Mouse (Mus musculus) stomach, embryonic 16.5 days (tissue): ENCODE results near the gene Bcl2l12. TPM values are rescaled to one million over a fixed set of nuclear protein-coding genes. Genes with fewer than 3 reads are reported as not detected.

ENCODE experiments used
- ATAC-seq: fragments of 200-750 bp; cut with Nextera tagmentation; 2 replicates; pipeline ENCODE4 v1.8.0; 2017; ENCODE audit warnings: moderate number of reproducible peaks, moderate TSS enrichment; ENCODE audit not compliant: insufficient read depth, low FRiP score
- H3K27ac ChIP-seq: fragments of 300-500 bp; sonication (generic); 2 replicates; pipeline ENCODE4 v1.5.1; 2014; ENCODE audit warnings: low read length
- H3K27me3 ChIP-seq: fragments of 300-500 bp; sonication (generic); 2 replicates; pipeline ENCODE4 v1.6.1; 2014; ENCODE audit warnings: low read length, control low read depth, mixed read lengths; ENCODE audit not compliant: control insufficient read depth, insufficient read depth
- H3K36me3 ChIP-seq: fragments of 300-500 bp; sonication (generic); 2 replicates; pipeline ENCODE4 v1.6.1; 2014; ENCODE audit warnings: low read length; ENCODE audit not compliant: control insufficient read depth, insufficient read depth
- H3K4me1 ChIP-seq: fragments of 300-500 bp; sonication (generic); 2 replicates; pipeline ENCODE4 v1.6.1; 2014; ENCODE audit warnings: low read length, control low read depth, mixed read lengths; ENCODE audit not compliant: control insufficient read depth, insufficient read depth
- H3K4me2 ChIP-seq: fragments of 300-500 bp; sonication (generic); 2 replicates; pipeline ENCODE4 v1.6.1; 2014; ENCODE audit warnings: low read depth, low read length, mixed read lengths
- H3K4me3 ChIP-seq: fragments of 300-500 bp; sonication (generic); replicated peaks from 2 replicates; pipeline ENCODE4 v1.5.1; 2014; ENCODE audit warnings: mild to moderate bottlenecking, low read length
- H3K9ac ChIP-seq: fragments of 300-500 bp; sonication (generic); 2 replicates; pipeline ENCODE4 v1.6.1; 2014; ENCODE audit warnings: low read length
- H3K9me3 ChIP-seq: fragments of 300-500 bp; sonication (generic); replicated peaks from 2 replicates; pipeline ENCODE4 v1.6.1; 2016; ENCODE audit warnings: low read length, control low read depth; ENCODE audit not compliant: control insufficient read depth
- WGBS: fragments of 180-500 bp; shearing (Covaris S2); extraction: QIAGEN DNeasy Blood & Tissue Kit; methylation state at CpG from one replicate; pipeline ENCODE4 v1.1.7; 2014; 5-methylcytosine and 5-hydroxymethylcytosine counted together
- polyA plus RNA-seq: library from polyadenylated mRNA; unstranded; fragments of >200 nt; fragmentation: Nextera tagmentation; extraction: Ambion mirVana; gene quantifications from 2 replicates; pipeline ENCODE4 v1.2.1, GENCODE M21; 2015

Gene Bcl2l12
- polyA plus RNA-seq, 1 experiment from 2014 or later: 45.8 TPM

DNA sequence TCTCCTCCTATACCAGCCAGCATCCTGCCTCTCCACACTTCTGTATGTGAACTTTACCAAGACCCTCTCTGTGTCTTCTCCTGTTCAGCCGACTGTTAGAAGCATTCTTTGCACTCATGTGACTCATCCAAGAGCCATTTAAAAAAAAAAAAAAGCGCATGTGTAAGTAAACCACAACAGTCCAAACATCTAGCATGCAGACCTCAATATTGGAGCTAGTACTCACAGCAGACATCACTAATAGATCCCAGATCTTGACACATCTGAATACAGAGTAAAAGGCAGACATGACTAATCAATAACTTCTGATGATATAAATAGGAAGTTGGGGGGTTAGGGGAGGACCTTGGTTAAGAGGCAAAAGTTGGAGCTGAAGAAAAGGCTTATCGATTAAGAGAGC, 37.1 kb upstream of the Bcl2l12 start:
- no peaks in the 10 kb centered on the region for H3K27me3 ChIP-seq
- peaks cover 62% of the 10 kb centered on the region for H3K36me3 ChIP-seq
- no peaks in the 10 kb centered on the region for H3K9me3 ChIP-seq
- no peak for ATAC-seq
- 81% methylated on average over 3 of the region's 3 CpGs for WGBS
- no peaks in the 10 kb centered on the region for H3K4me1 ChIP-seq
- no peak overlapping the region for H3K9ac ChIP-seq
- H3K4me3 ChIP-seq: no peak overlapping the region
- no peak overlapping the region for H3K27ac ChIP-seq
- H3K4me2 ChIP-seq: no peak overlapping the region

- H3K4me2 ChIP-seq: no peak overlapping the region
- no peaks in the 10 kb centered on the region for H3K4me1 ChIP-seq
- WGBS: 94% methylated on average over 19 of the region's 19 CpGs
- no peaks in the 10 kb centered on the region for H3K9me3 ChIP-seq
- no peaks in the 10 kb centered on the region for H3K27me3 ChIP-seq
- no peak overlapping the region for H3K4me3 ChIP-seq
- no peak for ATAC-seq
- H3K27ac ChIP-seq: no peak overlapping the region
- no peak overlapping the region for H3K9ac ChIP-seq
- peaks cover 53% of the 10 kb centered on the region for H3K36me3 ChIP-seq
These were observed 35.3 kb upstream of the Bcl2l12 start for GRCm38 (mm10) chr7:45033722-45034359.

DNA sequence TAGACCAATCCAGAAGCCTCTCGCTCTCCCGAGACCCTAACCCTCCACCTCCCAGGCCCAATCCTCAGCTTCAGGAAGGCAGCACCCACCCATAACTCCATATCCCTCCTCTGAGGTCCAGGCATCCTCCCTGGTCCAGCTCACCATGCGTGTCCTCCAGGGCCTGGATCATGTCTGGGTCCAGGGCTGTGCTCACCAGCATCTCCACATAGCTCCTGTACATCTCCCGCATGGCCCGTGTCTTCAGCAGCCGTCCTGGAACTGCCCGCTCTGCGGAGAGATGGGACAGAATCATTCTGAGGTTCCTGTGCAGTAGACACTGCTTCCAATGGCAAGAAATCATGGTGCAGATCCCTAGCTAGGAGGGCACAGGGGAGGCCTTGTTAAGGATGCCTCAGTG, 32.3 kb upstream of the Bcl2l12 start:
- H3K36me3 ChIP-seq: peaks cover 43% of the 10 kb centered on the region
- 98% methylated on average over 8 of the region's 8 CpGs for WGBS

GRCm38 (mm10) chr7:45029995-45030394, 31.5 kb upstream of the Bcl2l12 start:
- WGBS: 93% methylated on average over 6 of the region's 6 CpGs
- Histone ChIP-seq H3K9me3 (no peaks in the 10 kb centered on the region), H3K4me3 (no peak overlapping the region), H3K9ac (no peak overlapping the region), H3K4me2 (no peak overlapping the region), H3K27ac (no peak overlapping the region), H3K4me1 (no peaks in the 10 kb centered on the region), H3K27me3 (no peaks in the 10 kb centered on the region), H3K36me3 (peaks cover 36% of the 10 kb centered on the region)
- no peak for ATAC-seq

More for the DNA sequence above, 32.3 kb upstream of the Bcl2l12 start:
- H3K4me1 ChIP-seq: no peaks in the 10 kb centered on the region
- no peaks in the 10 kb centered on the region for H3K27me3 ChIP-seq
- no peak overlapping the region for H3K4me3 ChIP-seq
- H3K27ac ChIP-seq: no peak overlapping the region
- H3K9me3 ChIP-seq: no peaks in the 10 kb centered on the region
- H3K4me2 ChIP-seq: no peak overlapping the region
- H3K9ac ChIP-seq: no peak overlapping the region
- no peak for ATAC-seq

DNA sequence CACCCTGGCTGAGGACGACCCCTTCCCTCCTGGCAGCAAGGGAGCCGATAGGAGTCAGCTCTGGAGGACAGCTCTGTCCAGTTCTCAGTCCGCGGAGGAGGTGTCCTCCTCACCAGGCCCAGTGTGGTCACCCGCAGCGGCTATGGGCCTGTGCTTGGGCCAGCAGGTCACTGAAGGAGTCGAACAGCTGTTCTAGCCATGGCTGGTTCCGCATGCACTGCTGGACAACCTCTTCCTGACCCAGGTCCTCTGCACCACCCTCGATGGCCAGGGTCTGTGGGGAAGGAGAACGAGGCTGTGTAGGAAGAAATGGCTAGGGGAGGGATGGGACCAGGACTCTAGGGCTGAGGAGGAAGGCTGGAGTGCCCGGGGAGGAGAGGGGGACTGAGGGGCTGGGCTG, 29.8 kb upstream of the Bcl2l12 start:
- WGBS: 87% methylated on average over 11 of the region's 11 CpGs
- no peak overlapping the region for H3K4me2 ChIP-seq
- no peaks in the 10 kb centered on the region for H3K9me3 ChIP-seq
- no peaks in the 10 kb centered on the region for H3K4me1 ChIP-seq
- H3K27me3 ChIP-seq: no peaks in the 10 kb centered on the region
- no peak overlapping the region for H3K4me3 ChIP-seq
- no peak overlapping the region for H3K27ac ChIP-seq
- no peak for ATAC-seq
- H3K9ac ChIP-seq: no peak overlapping the region
- peaks cover 20% of the 10 kb centered on the region; the same call in 1 of the 2 replicates for H3K36me3 ChIP-seq

GRCm38 (mm10) chr7:45027761-45028160, 29.2 kb upstream of the Bcl2l12 start:
- Histone ChIP-seq H3K27ac (no peak overlapping the region), H3K9ac (no peak overlapping the region), H3K4me3 (no peak overlapping the region), H3K27me3 (no peaks in the 10 kb centered on the region), H3K4me2 (no peak overlapping the region), H3K9me3 (no peaks in the 10 kb centered on the region), H3K36me3 (peaks cover 17% of the 10 kb centered on the region; the same call in 1 of the 2 replicates), H3K4me1 (no peaks in the 10 kb centered on the region)
- no peak for ATAC-seq
- WGBS: 77% methylated on average over 9 of the region's 9 CpGs

DNA sequence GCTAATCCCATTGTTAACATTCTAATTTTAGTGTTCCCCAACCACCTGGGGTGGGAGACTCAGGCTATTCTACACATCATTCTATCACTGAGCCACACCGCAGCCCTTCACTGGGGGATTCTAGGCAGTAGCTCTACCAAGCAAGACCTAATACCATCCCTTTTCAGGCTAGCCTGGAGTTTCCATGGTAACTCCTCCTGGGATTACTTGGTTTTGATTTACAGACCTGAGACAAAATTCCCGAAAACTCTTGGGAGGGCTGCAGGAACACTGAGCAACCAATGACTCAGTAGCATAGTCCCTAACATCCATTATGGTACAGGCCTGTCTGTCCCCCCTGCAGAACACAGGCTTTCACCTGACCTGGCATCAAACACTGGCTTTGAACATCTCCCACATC, 27.7 kb upstream of the Bcl2l12 start:
- Histone ChIP-seq H3K4me1 (no peaks in the 10 kb centered on the region), H3K4me3 (no peak overlapping the region), H3K9me3 (no peaks in the 10 kb centered on the region), H3K27me3 (no peaks in the 10 kb centered on the region), H3K27ac (0 out of 2 replicates have a peak overlapping the region, but pooled peaks have one; percentile 2), H3K36me3 (peaks cover 10% of the 10 kb centered on the region; the same call in 1 of the 2 replicates), H3K4me2 (no peak overlapping the region), H3K9ac (no peak overlapping the region)
- WGBS: 63% methylated on average over 2 of the region's 2 CpGs
- ATAC-seq: no peak

DNA sequence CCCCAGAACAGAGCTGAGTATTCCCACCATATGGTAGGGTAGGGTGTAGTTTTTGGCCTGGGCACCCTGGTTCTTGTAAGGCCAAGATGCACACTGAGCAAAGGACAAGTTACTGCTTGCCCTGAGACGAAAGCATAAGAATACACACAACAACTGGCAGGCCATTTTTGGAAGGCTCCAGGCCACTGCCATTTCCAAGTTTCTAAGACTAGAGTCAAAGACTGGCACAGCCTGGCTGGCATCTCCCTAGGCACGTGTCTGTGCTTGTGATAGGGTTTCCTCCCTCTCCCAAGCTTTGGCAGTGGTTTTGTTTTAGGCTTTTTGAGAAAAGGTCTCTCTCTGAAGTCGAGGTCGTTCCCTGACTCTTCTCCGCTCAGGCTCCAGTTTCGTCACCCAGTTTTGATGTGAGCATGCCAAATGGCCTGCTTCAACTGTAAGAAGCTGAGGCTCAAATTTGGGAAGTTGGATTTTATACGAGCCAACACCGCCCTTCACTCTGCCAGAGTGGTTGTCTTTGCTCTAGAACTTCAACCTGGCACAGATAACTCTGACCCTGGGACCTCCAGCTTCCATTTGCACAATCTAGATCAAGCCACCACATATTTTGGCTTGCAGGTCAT, 27.2 kb upstream of the Bcl2l12 start:
- H3K9ac ChIP-seq: no peak overlapping the region
- H3K36me3 ChIP-seq: peaks cover 7% of the 10 kb centered on the region; the same call in 1 of the 2 replicates
- H3K4me2 ChIP-seq: no peak overlapping the region
- no peaks in the 10 kb centered on the region for H3K4me1 ChIP-seq
- ATAC-seq: no peak
- H3K27me3 ChIP-seq: no peaks in the 10 kb centered on the region
- peak overlapping the region; percentile 2; the same call in 1 of the 2 replicates for H3K27ac ChIP-seq
- no peaks in the 10 kb centered on the region for H3K9me3 ChIP-seq
- 65% methylated on average over 8 of the region's 8 CpGs for WGBS
- no peak overlapping the region for H3K4me3 ChIP-seq
